Mouse (Mus musculus): ENCODE results near the gene Irf1.

The Irf1 gene

GRCm38 (mm10) chr11:53769760-53770124 is at the start of gene Irf1:
Gene Irf1 (plus strand): TSS chr11:53770014.
- CTCF ChIA-PET = interaction anchor here (0.9 kb wide), 1 partner anchor 35 kb away, joined by 3 read pairs; no protein-coding TSS in a partner anchor

GRCm38 (mm10) chr11:53720715-53721114 is 49.1 kb upstream of the Irf1 start, which contains the start of gene Il5:
Gene Il5 (plus strand): TSS chr11:53720794.
- CTCF ChIA-PET = no interaction called here

- CTCF ChIA-PET = no interaction called here
Measured at GRCm38 (mm10) chr11:53731457-53731856, 38.4 kb upstream of the Irf1 start.

GRCm38 (mm10) chr11:53732244-53732643 is 37.6 kb upstream of the Irf1 start:
- CTCF ChIA-PET = interaction anchor here (0.6 kb wide), 1 partner anchor 123 kb away, joined by 3 read pairs; no protein-coding TSS in a partner anchor

GRCm38 (mm10) chr11:53733824-53734223 is 36.0 kb upstream of the Irf1 start:
- CTCF ChIA-PET = no interaction called here

GRCm38 (mm10) chr11:53734431-53734830 is 35.4 kb upstream of the Irf1 start:
- CTCF ChIA-PET = interaction anchor here (0.5 kb wide), 1 partner anchor 35 kb away, joined by 3 read pairs; no protein-coding TSS in a partner anchor

GRCm38 (mm10) chr11:53734970-53735681 is 34.7 kb upstream of the Irf1 start:
- CTCF ChIA-PET = interaction anchor here (1.1 kb wide), 1 partner anchor 154 kb away, joined by 3 read pairs; no protein-coding TSS in a partner anchor

GRCm38 (mm10) chr11:53735682-53736245 is 34.0 kb upstream of the Irf1 start:
- CTCF ChIA-PET = interaction anchor here (1.1 kb wide), 1 partner anchor 153 kb away, joined by 3 read pairs; no protein-coding TSS in a partner anchor

- CTCF ChIA-PET = interaction anchor here (0.7 kb wide), 1 partner anchor 138 kb away, joined by 12 read pairs; no protein-coding TSS in a partner anchor
Measured at GRCm38 (mm10) chr11:53736771-53737572, 32.8 kb upstream of the Irf1 start.

- CTCF ChIA-PET = no interaction called here
Measured at GRCm38 (mm10) chr11:53737573-53737946, 32.3 kb upstream of the Irf1 start.

- CTCF ChIA-PET = interaction anchor here (0.6 kb wide), 1 partner anchor 16 kb away, joined by 4 read pairs; no protein-coding TSS in a partner anchor
Measured at GRCm38 (mm10) chr11:53742353-53742752, 27.5 kb upstream of the Irf1 start.

GRCm38 (mm10) chr11:53745260-53745659 is 24.6 kb upstream of the Irf1 start:
- CTCF ChIA-PET = no interaction called here

- CTCF ChIA-PET = interaction anchor here (0.6 kb wide), 2 partner anchors 64 to 122 kb away, joined by 3 to 11 read pairs; no protein-coding TSS in a partner anchor
Measured at GRCm38 (mm10) chr11:53747985-53748384, 21.8 kb upstream of the Irf1 start.

GRCm38 (mm10) chr11:53748614-53749013 is 21.2 kb upstream of the Irf1 start:
- CTCF ChIA-PET = interaction anchor here (0.6 kb wide), 1 partner anchor 121 kb away, joined by 3 read pairs; no protein-coding TSS in a partner anchor

- CTCF ChIA-PET = no interaction called here
Measured at GRCm38 (mm10) chr11:53749306-53749705, 20.5 kb upstream of the Irf1 start.

GRCm38 (mm10) chr11:53749716-53750352 is 20.0 kb upstream of the Irf1 start:
- CTCF ChIA-PET = no interaction called here

- CTCF ChIA-PET = interaction anchor here (0.6 kb wide), 1 partner anchor 40 kb away, joined by 4 read pairs; no protein-coding TSS in a partner anchor
Measured at GRCm38 (mm10) chr11:53755011-53755595, 14.7 kb upstream of the Irf1 start.

GRCm38 (mm10) chr11:53757612-53758011 is 12.2 kb upstream of the Irf1 start:
- CTCF ChIA-PET = interaction anchor here (0.7 to 1.4 kb wide), 3 partner anchors 15 to 92 kb away, joined by 3 to 8 read pairs (median 4); no protein-coding TSS in a partner anchor

GRCm38 (mm10) chr11:53758033-53758432 is 11.8 kb upstream of the Irf1 start:
- CTCF ChIA-PET = interaction anchor here (0.7 to 1.4 kb wide), 4 partner anchors 15 to 92 kb away, joined by 3 to 8 read pairs (median 4); no protein-coding TSS in a partner anchor

GRCm38 (mm10) chr11:53758791-53759351 is 10.9 kb upstream of the Irf1 start:
- CTCF ChIA-PET = interaction anchor here (1.3 kb wide), 1 partner anchor 88 kb away, joined by 3 read pairs; no protein-coding TSS in a partner anchor

All from spleen, embryonic (tissue).